Mouse (Mus musculus) cortical plate, adult 2 months (tissue): Measurements from ENCODE around the gene Fam166b.

Source experiments
- CTCF ChIP-seq: fragments of 200-500 bp; IDR thresholded peaks from 2 replicates; pipeline ENCODE4 v1.5.1; 2011; ENCODE audit warnings: mild to moderate bottlenecking, control low read depth, low read length; ENCODE audit not compliant: insufficient read depth; ENCODE audit errors: extremely low read depth
- POLR2A ChIP-seq: fragments of 200-500 bp; IDR thresholded peaks from 2 replicates; pipeline ENCODE4 v1.6.1; 2011; ENCODE audit warnings: mild to moderate bottlenecking, low read length, control low read depth; ENCODE audit not compliant: insufficient read depth; ENCODE audit errors: extremely low read depth

GRCm38 (mm10) chr4:43452315-43452714, 23.4 kb upstream of the Fam166b start:
- TF ChIP-seq CTCF (no peak), POLR2A (no peak)
